ENCODE assay signal across 8 mouse cellular contexts in genomic region chr4:148448179-148448852, GRCm38 (mm10). TPM values are rescaled to one million over a fixed set of nuclear protein-coding genes. Genes with fewer than 3 reads are reported as not detected.
DNase-seq lines count a peak whose midpoint lies in the region; ATAC-seq and TF ChIP-seq lines count a peak whose summit lies in the region.

TSS of gene Mtor (plus strand) at chr4:148448611.

- H3K4me3 ChIP-seq in forebrain, embryonic 10.5 days = peak within 1 kb of the TSS; percentile 81
- peak within 1 kb of the TSS; percentile 89 for H3K4me3 ChIP-seq in heart, embryonic 15.5 days
- peak within 1 kb of the TSS; percentile 87 to 90 for H3K4me3 ChIP-seq in liver, embryonic 14.5 days (ENCODE audit: insufficient read depth in 1 of 2, low read depth in 2 of 2, low read length in 2 of 2)
- peak within 1 kb of the TSS; percentile 95 for H3K4me3 ChIP-seq in neural tube, embryonic 11.5 days (ENCODE audit: low read depth, low read length)
- H3K4me3 ChIP-seq in stomach, postnatal 0 days (ENCODE audit: low read depth, low read length) = peak within 1 kb of the TSS; percentile 92

- ATAC-seq in heart, embryonic 15.5 days (replicated peaks; ENCODE audit: insufficient number of reproducible peaks, insufficient read depth, low FRiP score, low read depth) = peak; percentile 94
- peak; percentile 92 for ATAC-seq in liver, embryonic 14.5 days (ENCODE audit: insufficient read depth)
- peak; percentile 95 for ATAC-seq in neural tube, embryonic 11.5 days (ENCODE audit: insufficient read depth, low FRiP score, low TSS enrichment)
- peak; percentile 96 for ATAC-seq in stomach, postnatal 0 days (ENCODE audit: low FRiP score, low TSS enrichment)

- H3K9ac ChIP-seq in heart, embryonic 15.5 days = peak within 1 kb of the TSS; percentile 86
- H3K9ac ChIP-seq in liver, embryonic 14.5 days (replicated peaks) = peak within 1 kb of the TSS; percentile 89
- H3K9ac ChIP-seq in neural tube, embryonic 11.5 days (ENCODE audit: low read length) = peak within 1 kb of the TSS; percentile 87
- peak within 1 kb of the TSS; percentile 89 for H3K9ac ChIP-seq in stomach, postnatal 0 days (ENCODE audit: low read length)

- peak within 1 kb of the TSS; percentile 76 for H3K4me2 ChIP-seq in heart, embryonic 15.5 days
- H3K4me2 ChIP-seq in liver, embryonic 14.5 days (ENCODE audit: low read depth) = peak within 1 kb of the TSS; percentile 74
- peak within 1 kb of the TSS; percentile 77 for H3K4me2 ChIP-seq in neural tube, embryonic 11.5 days (ENCODE audit: low read depth)
- H3K4me2 ChIP-seq in stomach, postnatal 0 days (replicated peaks; ENCODE audit: low read depth) = peak within 1 kb of the TSS; percentile 80

- no peaks in the 10 kb centered on the region for H3K27me3 ChIP-seq in forebrain, embryonic 10.5 days (ENCODE audit: poor library complexity, severe bottlenecking)
- no peaks in the 10 kb centered on the region for H3K27me3 ChIP-seq in heart, embryonic 15.5 days
- H3K27me3 ChIP-seq in liver, embryonic 14.5 days (ENCODE audit: control insufficient read depth, insufficient read depth, low read length) = no peaks in the 10 kb centered on the region
- H3K27me3 ChIP-seq in neural tube, embryonic 11.5 days (ENCODE audit: control insufficient read depth, insufficient read depth, low read length) = no peaks in the 10 kb centered on the region
- H3K27me3 ChIP-seq in stomach, postnatal 0 days (ENCODE audit: control insufficient read depth, insufficient read depth, low read length) = no peaks in the 10 kb centered on the region

- no peak for TF ChIP-seq CTCF in liver, embryonic 14.5 days (IDR thresholded peaks at IDR 0.05; ENCODE audit: low read depth)
- TF ChIP-seq CTCF in stomach, postnatal 0 days (IDR thresholded peaks at IDR 0.05; ENCODE audit: low read depth) = 0 out of 2 replicates have a peak, but pooled peaks have one; percentile 4

- no peak for TF ChIP-seq EP300 in liver, embryonic 14.5 days (IDR thresholded peaks at IDR 0.05; ENCODE audit: low read depth)
- no peak for TF ChIP-seq EP300 in stomach, postnatal 0 days (optimal IDR thresholded peaks at IDR 0.05)

- peaks cover 38% of the 10 kb centered on the region for H3K4me1 ChIP-seq in forebrain, embryonic 10.5 days
- H3K4me1 ChIP-seq in heart, embryonic 15.5 days (replicated peaks) = peaks cover 29% of the 10 kb centered on the region
- H3K4me1 ChIP-seq in liver, embryonic 14.5 days (replicated peaks; ENCODE audit: control insufficient read depth in 2 of 2, insufficient read depth in 2 of 2, low read length in 1 of 2) = peaks cover 17 to 25% of the 10 kb centered on the region in 2 experiments
- peaks cover 14% of the 10 kb centered on the region for H3K4me1 ChIP-seq in neural tube, embryonic 11.5 days (ENCODE audit: control insufficient read depth, insufficient read depth, low read length)
- peaks cover 9% of the 10 kb centered on the region for H3K4me1 ChIP-seq in stomach, postnatal 0 days (replicated peaks; ENCODE audit: control insufficient read depth, insufficient read depth)

- 0% methylated on average over 56 of the region's 56 CpGs for WGBS in forebrain, embryonic 10.5 days
- under 1% methylated on average over 56 of the region's 56 CpGs for WGBS in heart, embryonic 15.5 days
- WGBS in liver, embryonic 14.5 days (ENCODE audit: insufficient replicate concordance) = under 1% methylated on average over 56 of the region's 56 CpGs
- under 1% methylated on average over 56 of the region's 56 CpGs for WGBS in neural tube, embryonic 11.5 days
- 0% methylated on average over 48 of the region's 56 CpGs for WGBS in stomach, postnatal 0 days

- H3K9me3 ChIP-seq in forebrain, embryonic 10.5 days = no peaks in the 10 kb centered on the region
- H3K9me3 ChIP-seq in heart, embryonic 15.5 days (replicated peaks) = no peaks in the 10 kb centered on the region
- H3K9me3 ChIP-seq in liver, embryonic 14.5 days (ENCODE audit: control insufficient read depth, low read length) = no peaks in the 10 kb centered on the region
- no peaks in the 10 kb centered on the region for H3K9me3 ChIP-seq in neural tube, embryonic 11.5 days (ENCODE audit: control insufficient read depth, low read length)
- H3K9me3 ChIP-seq in stomach, postnatal 0 days (ENCODE audit: control insufficient read depth, low read length) = no peaks in the 10 kb centered on the region

- peaks cover 14% of the 10 kb centered on the region for H3K36me3 ChIP-seq in forebrain, embryonic 10.5 days (replicated peaks)
- peaks cover 7% of the 10 kb centered on the region; the same call in 1 of the 2 replicates for H3K36me3 ChIP-seq in heart, embryonic 15.5 days
- H3K36me3 ChIP-seq in liver, embryonic 14.5 days (replicated peaks; ENCODE audit: control insufficient read depth, insufficient read depth, low read depth) = peaks cover 7% of the 10 kb centered on the region
- H3K36me3 ChIP-seq in neural tube, embryonic 11.5 days (ENCODE audit: control insufficient read depth, insufficient read depth, low read length) = no peaks in the 10 kb centered on the region; the same call in 1 of the 2 replicates
- H3K36me3 ChIP-seq in stomach, postnatal 0 days (ENCODE audit: control insufficient read depth, insufficient read depth, low read length) = peaks cover 5% of the 10 kb centered on the region; the same call in 1 of the 2 replicates

- peak within 1 kb of the TSS; percentile 91 for H3K27ac ChIP-seq in forebrain, embryonic 10.5 days
- peak within 1 kb of the TSS; percentile 76 for H3K27ac ChIP-seq in heart, embryonic 15.5 days
- no peak within 1 kb of the TSS for H3K27ac ChIP-seq in liver, embryonic 14.5 days
- H3K27ac ChIP-seq in neural tube, embryonic 11.5 days (ENCODE audit: low read depth, low read length) = peak within 1 kb of the TSS; percentile 49; the same call in 1 of the 2 replicates
- peak within 1 kb of the TSS; percentile 75 for H3K27ac ChIP-seq in stomach, postnatal 0 days (replicated peaks)

- DNase-seq in CD8-positive naive resting alpha-beta T cell, adult 2 months (ENCODE audit: low read depth in 2 of 2, low spot score in 2 of 2) = peak; percentile 89 to 90
- DNase-seq in c-Kit-positive CD71-negative TER-119-negative erythroid progenitor cells, embryonic 14.5 days (ENCODE audit: low read depth) = peak; percentile 97
- DNase-seq in forebrain, embryonic 10.5 days (ENCODE audit: extremely low spot score, low spot score) = peak; percentile 91
- DNase-seq in kidney, postnatal 25 days = peak; percentile 96 to 99
- peak; percentile 97 to 98 (median 98) for DNase-seq in liver, embryonic 14.5 days (ENCODE audit: low read depth in 3 of 3, low spot score in 3 of 3)
- DNase-seq in neural tube, embryonic 11.5 days (ENCODE audit: low spot score) = peak; percentile 94
- DNase-seq in stomach, postnatal 0 days (ENCODE audit: low spot score) = peak; percentile 94

RNA-seq across cellular contexts. Expression of gene Mtor, which starts in this region (rescaled TPM):
- 23.3 and 27.0 TPM in 2 replicates for polyA plus RNA-seq in forebrain, embryonic 10.5 days (2016; fragmentation: Nextera tagmentation; extraction: Ambion mirVana)
- 12.7 and 13.8 TPM in 2 replicates for polyA plus RNA-seq in heart, embryonic 15.5 days (2015; fragmentation: Nextera tagmentation; extraction: Ambion mirVana)
- polyA plus RNA-seq in liver, embryonic 14.5 days (2012; rRNA removed) = 6.0 and 6.1 TPM in 2 replicates
- polyA plus RNA-seq in liver, embryonic 14.5 days (2014; fragmentation: Nextera tagmentation; extraction: Ambion mirVana) = 9.4 and 11.2 TPM in 2 replicates
- 34.1 and 36.1 TPM in 2 replicates for polyA plus RNA-seq in neural tube, embryonic 11.5 days (2014; fragmentation: Nextera tagmentation; extraction: Ambion mirVana)
- polyA plus RNA-seq in stomach, postnatal 0 days (2015; fragmentation: Nextera tagmentation; extraction: Ambion mirVana) = 14.7 and 15.4 TPM in 2 replicates
